Mouse (Mus musculus) embryo, embryonic 9.5 days (tissue): ENCODE measurements around the gene BC030867.

Experiments
- DNase-seq: peaks from one replicate; pipeline ENCODE4 v3.0.0-alpha.2; 2017; ENCODE audit errors: extremely low spot score

Gene BC030867

GRCm38 (mm10) chr11:102221243-102221953 lies 27.3 kb upstream of the BC030867 start:
- DNase-seq, result no peak

GRCm38 (mm10) chr11:102221954-102222351 lies 26.7 kb upstream of the BC030867 start:
- DNase-seq, result no peak

- peak; percentile 75 for DNase-seq
Measured at GRCm38 (mm10) chr11:102223166-102223565, 25.5 kb upstream of the BC030867 start.

DNA sequence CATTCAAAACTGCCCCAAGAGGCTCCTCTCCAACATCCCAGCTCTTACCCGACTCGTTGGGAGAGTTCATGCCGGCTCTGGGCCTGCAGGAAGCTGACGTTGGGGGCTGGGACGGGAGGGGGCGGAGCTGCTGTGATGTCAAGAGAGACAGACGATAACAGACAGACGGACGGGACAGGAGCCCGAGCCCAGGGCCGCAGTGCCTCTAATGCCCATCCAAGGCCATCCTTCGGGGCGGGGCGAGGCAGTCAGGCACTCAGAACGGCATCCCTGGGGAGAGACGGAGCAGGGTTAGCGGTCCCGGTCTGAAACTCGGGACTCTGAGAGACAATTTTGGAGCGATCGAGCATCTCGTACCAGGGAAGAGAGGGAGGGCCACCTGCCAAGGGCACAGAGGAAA lies 24.0 kb upstream of the BC030867 start:
- DNase-seq, result no peak

DNA sequence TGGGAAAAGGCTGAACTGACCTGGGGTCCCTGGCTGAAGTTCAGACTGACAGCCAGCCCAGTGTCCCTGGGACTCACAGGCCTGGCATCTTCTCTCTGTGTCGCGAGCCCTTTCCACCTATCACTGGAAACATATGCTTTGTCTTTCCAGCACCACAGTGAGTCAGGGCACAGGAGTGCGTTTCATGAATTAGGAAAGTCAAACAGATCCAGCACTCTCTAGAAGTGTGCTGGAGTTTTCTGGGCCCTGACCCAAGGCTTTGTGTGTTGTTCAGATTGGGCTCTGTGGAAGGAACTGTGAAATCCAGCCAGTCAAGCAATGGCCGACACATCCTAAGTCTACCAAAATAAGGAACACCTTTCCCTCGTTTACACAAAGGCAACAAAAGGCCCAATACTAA lies 23.5 kb upstream of the BC030867 start:
- DNase-seq, result no peak

DNA sequence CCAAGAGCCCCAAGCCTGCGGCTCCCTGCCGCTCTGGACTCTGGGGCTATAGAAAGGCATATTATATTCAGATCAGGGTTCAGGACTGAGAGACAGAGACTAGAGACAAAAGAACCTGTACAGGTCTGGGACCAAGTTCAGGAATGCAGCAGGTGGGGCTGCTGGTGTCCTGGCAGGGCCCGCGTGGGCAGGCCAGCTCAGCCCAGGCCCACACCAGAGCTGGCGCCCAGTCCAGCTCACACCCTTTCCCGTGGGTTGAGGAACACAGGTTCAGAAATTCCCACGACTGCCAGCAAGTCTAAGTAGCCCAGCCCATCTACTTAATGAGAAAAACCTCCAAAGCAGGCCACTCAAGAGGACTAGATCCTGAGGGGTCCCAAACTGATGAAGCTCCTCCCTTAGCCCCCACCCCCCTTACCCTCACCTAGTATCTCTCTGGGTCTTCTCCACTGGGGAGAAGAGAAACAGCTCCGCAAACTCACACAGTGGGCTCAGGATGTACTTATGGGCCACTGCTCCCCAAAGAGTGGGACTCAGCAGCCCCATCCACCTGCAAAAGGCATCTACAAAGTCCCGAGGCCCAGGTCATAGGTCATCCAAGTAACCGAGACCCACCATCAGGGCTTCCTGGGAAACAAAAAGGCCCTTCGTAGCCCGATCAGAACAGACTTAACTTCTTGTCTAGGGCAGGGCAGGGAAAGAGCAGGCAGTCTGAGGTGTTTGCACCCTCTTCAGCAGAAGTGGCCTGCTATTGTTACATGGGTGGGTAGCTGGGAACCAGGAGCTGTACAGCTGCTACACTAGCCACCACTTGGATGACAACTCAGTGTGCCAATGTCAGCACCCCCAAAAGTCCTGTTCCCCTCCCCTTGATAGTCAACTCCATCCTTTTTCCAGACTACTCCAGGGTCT lies 22.4 kb upstream of the BC030867 start:
- no peak for DNase-seq

- no peak for DNase-seq
Measured at GRCm38 (mm10) chr11:102227270-102228190, 21.2 kb upstream of the BC030867 start.

DNA sequence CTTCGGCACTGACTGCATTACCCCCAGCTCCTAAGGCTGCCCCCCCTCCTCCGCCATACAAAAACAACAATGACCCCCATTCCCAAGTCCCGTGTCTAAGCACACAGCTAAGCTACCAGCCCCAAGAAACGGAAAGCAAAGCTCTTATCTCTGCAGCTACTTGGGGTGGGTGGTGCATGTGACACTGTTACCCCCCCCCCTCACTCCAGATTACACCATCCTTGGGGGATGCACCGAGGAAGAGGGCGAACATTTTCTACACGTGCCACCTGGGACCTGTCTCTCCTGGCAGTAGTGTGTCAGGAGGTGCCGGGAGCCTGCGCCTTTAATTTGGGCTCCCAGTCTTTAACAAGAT lies 20.5 kb upstream of the BC030867 start:
- DNase-seq, result no peak

- DNase-seq, result no peak
Measured at GRCm38 (mm10) chr11:102228646-102229268, 19.9 kb upstream of the BC030867 start.

DNA sequence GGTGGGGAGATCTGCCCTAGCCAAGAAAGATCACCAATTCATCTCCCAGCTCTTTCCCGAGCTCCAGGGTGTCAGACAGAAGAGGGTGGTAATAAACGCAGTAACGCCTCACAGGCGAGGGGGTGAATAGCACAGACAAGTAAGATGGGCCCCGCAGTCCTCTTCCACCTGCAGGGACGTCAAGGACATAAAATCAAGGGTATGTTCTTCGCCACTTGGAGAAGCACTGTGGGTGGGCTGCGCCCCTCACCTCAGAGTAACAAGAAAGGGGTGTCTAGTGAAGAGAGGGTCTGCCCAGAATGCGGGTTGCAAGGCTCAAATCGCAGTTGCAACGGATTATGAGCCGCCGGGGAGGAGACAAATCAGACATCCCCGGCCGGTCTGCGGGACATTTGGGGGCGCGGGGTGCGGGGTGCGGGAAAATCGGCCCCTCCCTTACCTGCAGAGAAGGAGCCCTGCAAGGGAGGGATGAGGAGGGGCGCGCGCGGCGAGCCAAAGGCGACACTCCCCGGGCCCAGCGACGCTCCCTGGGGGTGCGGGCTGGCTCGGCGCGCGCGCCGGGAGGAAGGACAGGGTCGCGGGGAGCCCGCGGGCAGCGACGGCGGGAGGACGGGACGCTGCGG lies 19.2 kb upstream of the BC030867 start:
- no peak for DNase-seq

GRCm38 (mm10) chr11:102230006-102230741 lies 18.5 kb upstream of the BC030867 start, which contains the start of gene Hdac5:
Gene Hdac5, minus strand, starts transcription at chr11:102230166.
- DNase-seq, result peak; percentile 99

- DNase-seq, result no peak
Measured at GRCm38 (mm10) chr11:102236022-102236421, 12.7 kb upstream of the BC030867 start.

GRCm38 (mm10) chr11:102240636-102241035 lies 8.0 kb upstream of the BC030867 start:
- no peak for DNase-seq

DNA sequence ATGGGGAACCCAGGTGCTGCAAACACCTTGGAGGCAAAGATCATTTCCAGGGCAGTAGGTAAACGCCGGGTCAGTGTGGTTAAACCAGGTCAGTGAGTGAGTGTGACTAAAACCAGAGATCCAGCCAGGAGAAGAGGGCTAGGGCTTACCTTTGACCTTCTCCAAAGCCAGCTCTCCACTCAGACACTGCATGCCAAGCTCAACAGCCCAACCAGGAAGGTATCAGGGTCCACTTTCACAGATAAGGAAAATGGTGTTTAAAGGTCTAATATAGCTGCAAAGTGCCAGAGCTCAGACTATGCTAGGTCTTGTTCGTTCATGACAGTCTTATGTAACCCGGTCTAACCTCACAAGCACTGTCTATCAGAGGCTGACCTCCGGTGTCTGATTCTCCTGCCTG lies 7.4 kb upstream of the BC030867 start:
- no peak for DNase-seq

GRCm38 (mm10) chr11:102241874-102242273 lies 6.8 kb upstream of the BC030867 start:
- no peak for DNase-seq

GRCm38 (mm10) chr11:102244926-102245449 lies 3.7 kb upstream of the BC030867 start:
- peak; percentile 39 for DNase-seq

- no peak for DNase-seq
Measured at GRCm38 (mm10) chr11:102245581-102246272, 3.0 kb upstream of the BC030867 start.

- no peak for DNase-seq
Measured at GRCm38 (mm10) chr11:102246273-102246635, 2.4 kb upstream of the BC030867 start.

DNA sequence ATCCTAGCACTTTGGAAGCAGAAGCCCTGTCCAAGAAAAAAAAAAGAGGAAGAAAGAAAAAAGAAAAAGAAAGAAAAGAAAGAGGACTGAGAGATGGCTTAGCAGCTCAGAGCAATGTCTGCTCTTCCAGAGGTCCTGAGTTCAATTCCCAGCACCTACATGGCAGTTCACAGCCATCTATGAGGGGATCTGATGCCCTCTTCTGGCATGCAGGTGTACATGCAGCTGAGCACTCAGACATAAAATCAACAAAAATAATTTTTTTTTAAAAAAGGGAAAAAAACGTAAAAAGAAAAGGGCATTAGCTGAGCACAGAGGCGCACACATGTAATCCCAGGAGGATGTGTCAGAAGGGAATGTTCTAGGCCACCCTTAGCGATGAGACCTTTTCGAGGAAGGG lies 1.8 kb upstream of the BC030867 start:
- no peak for DNase-seq
